Mouse (Mus musculus): ENCODE data around the gene Elk4.

The Elk4 gene

GRCm38 (mm10) chr1:132063096-132063495 is 55.7 kb downstream of the Elk4 start:
- no peak for DNase-seq (ENCODE audit: low read depth, low spot score)

- DNase-seq (ENCODE audit: low read depth, low spot score), result no peak
Measured at GRCm38 (mm10) chr1:132065001-132065400, 57.6 kb downstream of the Elk4 start.

GRCm38 (mm10) chr1:132065475-132066172 is 58.2 kb downstream of the Elk4 start:
- no peak for DNase-seq (ENCODE audit: low read depth, low spot score)

DNA sequence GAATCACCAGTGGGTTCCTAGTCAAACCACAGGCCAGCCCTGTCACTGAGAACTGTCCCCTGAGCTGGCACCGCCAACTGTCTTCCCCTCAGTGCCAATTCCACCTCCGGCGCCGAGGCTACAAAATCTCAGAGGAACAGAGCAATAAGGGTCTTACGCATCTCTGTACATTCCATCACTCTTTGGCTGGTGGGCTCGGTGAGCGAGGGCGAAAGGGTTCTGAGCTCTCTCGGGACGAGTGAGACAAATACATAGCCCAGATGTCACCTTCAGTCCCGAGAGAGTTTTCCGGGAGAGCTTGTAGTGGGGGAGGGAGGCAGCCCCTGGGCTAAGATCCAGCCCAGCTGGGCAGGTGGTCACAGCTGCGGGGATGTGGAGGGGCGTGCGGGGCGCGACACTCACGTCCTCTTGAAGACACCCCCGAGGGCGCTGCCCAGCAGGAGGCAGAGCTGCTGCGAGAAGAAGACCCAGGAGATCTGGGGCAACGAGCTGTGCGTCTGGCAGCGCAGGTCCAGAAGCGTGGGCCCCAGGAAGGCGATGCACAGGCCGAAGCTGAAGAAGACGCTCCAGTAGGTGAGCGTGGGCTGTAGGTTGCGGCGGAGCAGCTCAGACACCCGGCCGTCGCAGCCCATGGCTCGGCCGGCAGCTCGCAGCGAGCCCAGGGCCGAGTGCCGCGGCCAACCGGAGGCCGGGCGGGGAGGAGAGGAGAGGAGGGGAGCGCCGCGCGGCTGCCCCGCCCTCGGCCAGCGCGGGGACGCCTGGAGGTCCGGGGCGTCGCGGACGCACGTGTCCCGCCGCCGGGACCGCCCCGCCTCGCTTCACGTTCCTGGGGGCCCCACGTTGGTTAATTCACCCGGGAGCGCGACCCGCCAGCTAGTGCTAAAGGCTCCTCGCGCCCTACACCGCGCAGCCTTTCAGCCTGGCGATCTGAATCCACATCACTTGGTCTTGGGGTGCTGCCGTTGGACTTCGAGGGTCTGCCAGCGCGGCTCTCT is 60.2 kb downstream of the Elk4 start, which contains the start of gene Mfsd4a:
TSS of gene Mfsd4a (minus strand) at position 802 of the 995 bp plus-strand sequence.
- DNase-seq (ENCODE audit: low read depth, low spot score), result no peak

- DNase-seq (ENCODE audit: low read depth, low spot score), result no peak
Measured at GRCm38 (mm10) chr1:132069436-132069835, 62.0 kb downstream of the Elk4 start.

GRCm38 (mm10) chr1:132070659-132071058 is 63.3 kb downstream of the Elk4 start:
- no peak for DNase-seq (ENCODE audit: low read depth, low spot score)

GRCm38 (mm10) chr1:132075576-132075975 is 68.2 kb downstream of the Elk4 start:
- no peak for DNase-seq (ENCODE audit: low read depth, low spot score)

GRCm38 (mm10) chr1:132078413-132078812 is 71.0 kb downstream of the Elk4 start:
- no peak for DNase-seq (ENCODE audit: low read depth, low spot score)
